Mouse (Mus musculus) forebrain, embryonic 14.5 days (tissue): ENCODE data around the gene Aoc1. TPM values are rescaled to one million over a fixed set of nuclear protein-coding genes. Genes with fewer than 3 reads are reported as not detected.

Experiments
- ATAC-seq: fragments of 200-750 bp; cut with Nextera tagmentation; 2 replicates; pipeline ENCODE4 v1.8.0; 2017; ENCODE audit warnings: mild to moderate bottlenecking, moderate library complexity
- DNase-seq: peaks from one replicate; pipeline ENCODE4 v3.0.0-alpha.2; 2015; ENCODE audit warnings: low spot score
- H3K27ac ChIP-seq: fragments of 300-500 bp; sonication (generic); 2 replicates; pipeline ENCODE4 v1.5.1; 2014; ENCODE audit warnings: low read depth, mild to moderate bottlenecking, control low read depth, low read length, moderate library complexity
- H3K27me3 ChIP-seq: fragments of 300-500 bp; sonication (generic); replicated peaks from 2 replicates; pipeline ENCODE4 v1.6.1; 2014; ENCODE audit warnings: low read length, control low read depth, mixed read lengths; ENCODE audit not compliant: control insufficient read depth, insufficient read depth
- H3K36me3 ChIP-seq: fragments of 300-500 bp; sonication (generic); 2 replicates; pipeline ENCODE4 v1.6.1; 2014; ENCODE audit warnings: low read length, control low read depth; ENCODE audit not compliant: control insufficient read depth, insufficient read depth
- H3K4me1 ChIP-seq: fragments of 300-500 bp; sonication (generic); 2 replicates; pipeline ENCODE4 v1.6.1; 2014; ENCODE audit warnings: antibody characterized with exemption, low read length, control low read depth; ENCODE audit not compliant: control insufficient read depth, insufficient read depth
- H3K4me2 ChIP-seq: fragments of 300-500 bp; sonication (generic); 2 replicates; pipeline ENCODE4 v1.6.1; 2014; ENCODE audit warnings: mild to moderate bottlenecking, control low read depth, low read length
- H3K4me3 ChIP-seq: fragments of 300-500 bp; sonication (generic); 2 replicates; pipeline ENCODE4 v1.5.1; 2014; ENCODE audit warnings: low read depth, low read length, control low read depth
- H3K9ac ChIP-seq: fragments of 300-500 bp; sonication (generic); 2 replicates; pipeline ENCODE4 v1.6.1; 2014; ENCODE audit warnings: mild to moderate bottlenecking, low read length, control low read depth, moderate library complexity
- H3K9me3 ChIP-seq: fragments of 300-500 bp; sonication (generic); replicated peaks from 2 replicates; pipeline ENCODE4 v1.6.1; 2016; ENCODE audit warnings: low read length, control low read depth, mixed read lengths; ENCODE audit not compliant: control insufficient read depth
- WGBS: fragments of 180-500 bp; shearing (Covaris S2); extraction: QIAGEN DNeasy Blood & Tissue Kit; methylation state at CpG from one replicate; pipeline ENCODE4 v1.1.7; 2014; 5-methylcytosine and 5-hydroxymethylcytosine counted together
- polyA plus RNA-seq: library from polyadenylated mRNA; unstranded; fragments of >200 nt; fragmentation: Nextera tagmentation; extraction: Ambion mirVana; gene quantifications from 2 replicates; pipeline ENCODE4 v1.2.1, GENCODE M21; 2014

The Aoc1 gene
- polyA plus RNA-seq, 1 experiment from 2014 or later, result not detected

DNA sequence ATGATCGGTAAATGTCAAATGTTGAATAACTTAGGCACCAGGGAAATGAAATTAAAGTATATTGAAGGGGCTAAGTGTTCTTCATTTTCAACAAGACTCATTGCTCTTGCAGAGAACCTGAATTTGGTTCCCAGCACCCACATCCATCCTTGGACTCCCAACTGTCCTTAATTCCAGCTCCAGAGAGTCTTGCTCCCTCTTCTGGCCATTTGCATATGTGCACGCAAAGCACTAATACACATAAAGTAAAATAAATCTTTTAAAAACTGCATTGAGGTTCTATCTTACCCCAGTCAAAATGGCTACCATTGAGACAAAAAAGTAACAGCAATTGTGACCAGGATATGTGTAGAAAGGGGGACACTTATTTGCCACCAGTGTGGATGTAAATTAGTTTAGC is 18.5 kb upstream of the Aoc1 start:
- DNase-seq (no peak), ATAC-seq (no peak)
- H3K27me3 ChIP-seq, result no peaks in the 10 kb centered on the region
- H3K36me3 ChIP-seq, result no peaks in the 10 kb centered on the region
- no peak overlapping the region for H3K4me3 ChIP-seq
- no peaks in the 10 kb centered on the region for H3K4me1 ChIP-seq
- no peak overlapping the region for H3K4me2 ChIP-seq
- 95% methylated on average over 2 of the region's 2 CpGs for WGBS
- no peak overlapping the region for H3K9ac ChIP-seq
- no peaks in the 10 kb centered on the region for H3K9me3 ChIP-seq
- no peak overlapping the region for H3K27ac ChIP-seq

DNA sequence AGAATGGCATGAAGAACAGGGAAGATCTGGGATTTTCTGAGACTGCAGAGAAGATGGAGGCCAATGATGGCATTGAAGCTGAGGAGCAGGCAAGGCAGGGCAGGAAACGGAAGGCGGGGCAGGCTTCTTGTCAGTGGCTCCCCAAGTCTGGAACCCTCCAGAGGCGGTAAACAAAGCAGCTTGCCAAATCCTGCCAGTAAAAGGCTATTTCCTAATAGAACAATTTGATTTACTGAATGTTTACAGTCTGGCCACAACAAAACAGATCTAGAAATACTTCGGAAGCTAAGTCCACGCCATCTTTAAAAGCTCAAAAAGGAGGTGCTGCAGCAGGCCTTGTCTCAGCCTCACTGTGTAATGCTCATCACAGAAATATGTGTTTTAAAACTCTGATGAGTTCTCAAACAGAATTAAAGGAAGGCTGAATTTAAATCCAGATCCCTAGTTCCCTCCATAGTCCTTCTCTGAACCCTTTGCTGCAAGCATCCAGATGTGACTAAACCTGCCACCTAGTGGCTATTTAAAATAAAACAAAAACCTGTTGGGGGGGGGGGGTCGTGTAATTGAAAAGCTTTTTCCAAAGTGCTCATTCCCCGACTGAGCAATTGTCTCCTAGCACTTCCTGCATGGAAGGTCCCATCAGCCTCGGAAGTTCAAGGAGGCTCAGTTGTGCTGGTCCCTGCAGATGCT is 14.9 kb upstream of the Aoc1 start:
- Histone ChIP-seq H3K4me3 (no peak overlapping the region), H3K36me3 (no peaks in the 10 kb centered on the region), H3K4me2 (no peak overlapping the region), H3K27ac (no peak overlapping the region), H3K27me3 (no peaks in the 10 kb centered on the region), H3K9me3 (no peaks in the 10 kb centered on the region), H3K9ac (no peak overlapping the region), H3K4me1 (no peaks in the 10 kb centered on the region)
- peak; percentile 22 for DNase-seq
- no peak for ATAC-seq
- WGBS, result 48% methylated on average over 8 of the region's 8 CpGs

DNA sequence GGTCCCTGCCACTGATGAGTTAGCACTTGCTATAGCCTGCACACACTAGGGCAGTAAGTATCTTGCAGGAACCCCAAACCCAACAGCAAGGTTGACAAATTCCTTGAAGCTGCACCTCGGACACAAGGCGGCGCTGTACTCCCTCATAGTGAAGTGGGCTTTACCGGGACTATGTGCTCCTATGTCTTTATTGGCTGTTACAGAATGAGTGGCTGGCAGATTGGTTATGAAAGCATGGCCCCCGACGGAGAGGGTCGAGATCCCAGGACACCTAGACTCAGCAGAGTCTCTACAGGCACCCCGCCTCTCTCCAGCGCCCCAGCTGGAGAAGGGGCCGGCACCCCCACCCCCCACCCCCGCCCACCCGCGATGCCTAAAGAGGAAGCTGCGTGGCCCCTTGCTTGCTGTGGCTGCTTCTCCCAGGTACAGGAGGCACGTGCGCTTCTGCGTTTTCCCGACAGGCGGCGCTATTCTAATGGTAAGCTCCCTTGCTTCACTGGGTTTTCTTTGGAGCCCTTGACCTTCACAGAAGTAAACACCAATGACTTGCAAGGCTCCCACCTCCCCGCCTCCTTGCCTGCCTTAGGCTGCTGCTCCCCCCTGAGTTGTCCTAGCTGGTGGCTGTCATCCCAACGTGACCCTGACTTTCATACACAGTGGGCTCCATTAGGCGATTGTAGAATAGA is 12.4 kb upstream of the Aoc1 start:
- peak; percentile 46; the same call in 1 of the 2 replicates for ATAC-seq
- no peak overlapping the region for H3K9ac ChIP-seq

DNA sequence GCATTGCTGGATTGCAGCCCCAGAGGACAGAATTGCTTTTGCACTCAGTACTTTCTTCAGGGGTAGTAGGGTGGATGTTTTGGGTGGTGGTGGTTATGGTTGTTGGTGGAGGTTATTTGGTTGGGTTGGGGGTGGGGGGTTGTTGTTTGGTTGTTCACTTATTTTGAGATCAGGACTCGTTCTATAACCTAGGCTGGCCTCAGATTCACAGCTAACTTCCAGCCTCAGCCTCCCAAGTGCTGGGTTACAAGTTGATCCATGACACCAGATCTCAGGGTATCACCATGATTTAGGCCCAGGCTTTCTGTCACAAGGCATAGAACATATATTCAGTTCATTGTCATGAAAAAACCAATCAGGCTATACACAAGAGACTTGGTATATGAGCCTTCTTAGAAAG is 11.8 kb upstream of the Aoc1 start:
- H3K4me3 ChIP-seq, result no peak overlapping the region
- H3K4me1 ChIP-seq, result no peaks in the 10 kb centered on the region; the same call in 1 of the 2 replicates
- H3K36me3 ChIP-seq, result no peaks in the 10 kb centered on the region
- H3K4me2 ChIP-seq, result no peak overlapping the region
- ATAC-seq, result no peak
- DNase-seq, result no peak
- H3K27ac ChIP-seq, result no peak overlapping the region
- WGBS, result 78% methylated on average over 1 of the region's 1 CpGs
- H3K9ac ChIP-seq, result no peak overlapping the region
- no peaks in the 10 kb centered on the region for H3K9me3 ChIP-seq
- peaks cover 11% of the 10 kb centered on the region for H3K27me3 ChIP-seq

More for the DNA sequence above, 12.4 kb upstream of the Aoc1 start:
- Histone ChIP-seq H3K4me3 (no peak overlapping the region), H3K4me2 (peak overlapping the region; percentile 32; the same call in 1 of the 2 replicates), H3K4me1 (no peaks in the 10 kb centered on the region; the same call in 1 of the 2 replicates), H3K27ac (no peak overlapping the region), H3K27me3 (peaks cover 11% of the 10 kb centered on the region), H3K9me3 (no peaks in the 10 kb centered on the region), H3K36me3 (no peaks in the 10 kb centered on the region)
- 10% methylated on average over 23 of the region's 23 CpGs for WGBS
- DNase-seq, result peak; percentile 73

DNA sequence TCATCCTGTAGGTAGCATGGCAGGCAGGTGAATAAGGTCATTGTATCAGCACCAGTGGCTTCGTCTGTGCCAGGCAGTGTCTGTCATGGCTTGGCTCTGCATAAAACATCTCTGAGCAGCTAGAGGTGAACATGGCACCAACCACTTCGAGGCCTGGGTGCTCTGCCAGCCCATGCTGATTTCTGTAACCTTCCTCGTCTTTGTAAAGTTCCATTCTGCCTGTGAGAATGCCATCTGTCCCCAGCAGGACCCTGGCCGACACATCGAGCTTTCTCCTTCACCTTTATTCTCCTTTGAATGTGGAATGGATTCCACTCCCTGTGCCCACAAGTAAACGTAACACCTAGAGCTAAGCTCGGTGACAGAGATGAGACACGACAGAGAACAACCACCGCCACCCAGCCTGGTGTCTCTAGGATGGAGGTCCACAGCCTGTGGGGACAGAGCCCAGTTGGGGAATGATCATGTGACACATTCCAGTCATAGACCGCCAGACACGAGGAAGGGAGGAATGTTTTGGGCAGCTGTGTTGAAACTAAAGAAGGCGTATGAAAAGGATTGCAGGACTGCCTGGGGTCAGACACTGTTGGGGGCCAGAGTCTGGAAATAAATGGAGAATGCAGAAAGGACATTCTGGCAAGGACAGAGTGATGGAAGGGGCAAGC is 10.9 kb upstream of the Aoc1 start:
- DNase-seq (no peak), ATAC-seq (no peak)
- no peak overlapping the region for H3K4me2 ChIP-seq
- H3K36me3 ChIP-seq, result no peaks in the 10 kb centered on the region
- H3K9ac ChIP-seq, result no peak overlapping the region
- H3K9me3 ChIP-seq, result no peaks in the 10 kb centered on the region
- no peaks in the 10 kb centered on the region; the same call in 1 of the 2 replicates for H3K4me1 ChIP-seq
- peaks cover 11% of the 10 kb centered on the region for H3K27me3 ChIP-seq
- WGBS, result 67% methylated on average over 12 of the region's 12 CpGs
- H3K27ac ChIP-seq, result no peak overlapping the region
- H3K4me3 ChIP-seq, result no peak overlapping the region

DNA sequence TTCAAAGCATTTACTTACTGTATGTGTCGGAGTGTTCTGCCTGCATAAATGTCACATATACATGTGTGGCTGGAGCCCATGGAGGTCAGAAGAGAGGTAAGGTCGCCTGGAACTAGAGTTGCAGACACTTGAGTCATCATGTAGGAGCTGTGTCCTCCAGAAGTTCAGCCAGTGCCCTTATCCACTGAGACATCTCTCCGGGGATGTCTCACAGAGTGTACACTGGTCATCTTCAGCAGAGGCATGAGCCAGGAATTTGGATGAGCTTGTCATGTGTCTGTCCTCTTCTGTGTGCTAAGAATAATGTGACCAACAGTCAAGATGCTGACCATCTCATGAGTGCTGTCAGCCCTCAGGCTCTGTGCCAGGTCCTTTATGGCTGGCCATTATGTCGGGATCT is 9.9 kb upstream of the Aoc1 start:
- Histone ChIP-seq H3K9ac (no peak overlapping the region), H3K27ac (no peak overlapping the region), H3K4me1 (peaks cover 6% of the 10 kb centered on the region), H3K9me3 (no peaks in the 10 kb centered on the region), H3K27me3 (peaks cover 12% of the 10 kb centered on the region), H3K4me2 (no peak overlapping the region), H3K4me3 (no peak overlapping the region), H3K36me3 (no peaks in the 10 kb centered on the region)
- 79% methylated on average over 4 of the region's 4 CpGs for WGBS
- DNase-seq, result no peak
- ATAC-seq, result no peak

DNA sequence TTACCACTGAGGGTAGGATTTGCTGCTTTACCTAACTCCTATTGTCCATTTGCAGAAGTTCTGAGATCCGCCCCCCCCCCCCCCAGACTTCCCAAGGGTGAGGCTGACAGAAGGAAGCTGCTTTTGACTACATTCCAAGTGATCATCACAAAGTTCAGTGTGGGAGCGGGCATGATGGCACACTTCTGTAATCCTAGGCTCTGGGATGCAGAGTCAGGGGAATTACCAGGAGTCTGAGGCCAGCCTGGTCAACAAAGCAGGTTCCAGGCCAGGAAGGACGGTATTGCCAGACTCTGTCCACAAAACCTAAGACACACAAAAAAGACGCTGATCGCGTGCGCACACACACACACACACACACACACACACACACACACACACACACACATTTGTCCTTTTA is 9.2 kb upstream of the Aoc1 start:
- H3K9me3 ChIP-seq, result no peaks in the 10 kb centered on the region
- no peak overlapping the region for H3K27ac ChIP-seq
- peaks cover 17% of the 10 kb centered on the region for H3K27me3 ChIP-seq
- no peak overlapping the region for H3K4me3 ChIP-seq
- peaks cover 6% of the 10 kb centered on the region for H3K4me1 ChIP-seq
- no peak overlapping the region for H3K4me2 ChIP-seq
- no peaks in the 10 kb centered on the region for H3K36me3 ChIP-seq
- no peak overlapping the region for H3K9ac ChIP-seq
- 92% methylated on average over 7 of the region's 7 CpGs for WGBS
- no peak for DNase-seq
- no peak for ATAC-seq

DNA sequence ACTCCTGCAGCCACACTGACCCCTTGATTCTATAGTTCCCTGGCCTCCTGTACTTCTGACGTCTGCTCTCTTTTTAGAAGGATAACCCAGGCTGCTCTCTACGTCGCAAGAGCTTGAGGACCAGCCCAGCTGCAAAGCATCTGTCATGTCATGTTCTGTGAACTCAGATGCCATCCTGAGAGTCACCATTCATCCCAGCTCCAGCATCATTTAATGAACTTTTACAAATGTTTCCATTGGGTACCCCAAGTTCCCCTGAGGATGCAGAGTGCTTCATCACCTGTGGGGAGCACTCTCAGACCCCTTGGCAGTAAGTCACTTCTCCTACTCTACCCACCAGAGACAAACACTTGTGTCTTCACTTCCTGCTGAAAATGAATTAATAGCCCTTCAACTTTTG is 8.5 kb upstream of the Aoc1 start:
- no peaks in the 10 kb centered on the region for H3K36me3 ChIP-seq
- H3K27ac ChIP-seq, result no peak overlapping the region
- H3K4me1 ChIP-seq, result peaks cover 6% of the 10 kb centered on the region
- no peak overlapping the region for H3K4me3 ChIP-seq
- DNase-seq (no peak), ATAC-seq (no peak)
- H3K27me3 ChIP-seq, result peaks cover 21% of the 10 kb centered on the region
- 66% methylated on average over 3 of the region's 3 CpGs for WGBS
- H3K4me2 ChIP-seq, result no peak overlapping the region
- no peaks in the 10 kb centered on the region for H3K9me3 ChIP-seq
- H3K9ac ChIP-seq, result no peak overlapping the region

DNA sequence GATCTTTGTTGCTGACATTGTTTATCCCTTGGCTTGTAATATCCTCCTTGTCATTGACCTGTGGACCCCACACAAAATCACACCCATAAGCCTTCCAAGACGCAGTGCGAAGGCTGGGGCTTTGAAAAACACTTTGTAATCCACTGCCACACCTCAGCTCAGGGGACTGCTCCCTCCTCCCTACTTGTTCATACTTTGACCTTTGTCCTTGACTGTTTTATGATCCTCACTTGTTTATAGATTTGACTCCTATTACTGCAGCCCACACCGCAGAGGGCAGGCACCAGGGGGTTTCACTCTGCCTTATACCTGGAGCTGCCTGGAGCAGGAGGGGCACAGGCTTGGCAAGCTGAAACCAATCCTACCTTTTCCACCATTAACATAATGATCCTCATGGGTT is 8.0 kb upstream of the Aoc1 start:
- WGBS, result 86% methylated on average over 3 of the region's 3 CpGs
- Histone ChIP-seq H3K27me3 (peaks cover 23% of the 10 kb centered on the region), H3K9me3 (no peaks in the 10 kb centered on the region)

More for the DNA sequence above, 8.0 kb upstream of the Aoc1 start:
- no peak overlapping the region for H3K4me3 ChIP-seq
- no peaks in the 10 kb centered on the region for H3K36me3 ChIP-seq
- peaks cover 6% of the 10 kb centered on the region for H3K4me1 ChIP-seq
- H3K9ac ChIP-seq, result no peak overlapping the region
- H3K4me2 ChIP-seq, result no peak overlapping the region
- no peak for DNase-seq
- ATAC-seq, result no peak
- no peak overlapping the region for H3K27ac ChIP-seq
